Mouse (Mus musculus) heart, adult 2 months (tissue): ENCODE measurements at regions not wholly inside any gene's neighbourhood (a gene's known extent, or its start where the extent isn't known, plus 50 kb on each side); places are given as distances from the start of the nearest gene placed in this dataset.

ENCODE experiments used
- DNase-seq, 2 experiments: peaks; one replicate each; pipeline ENCODE4 v3.0.0; 2021
- H3K27ac ChIP-seq: fragments of 200-600 bp; 2 replicates; pipeline ENCODE4 v1.8.1; 2022
- H3K27me3 ChIP-seq: fragments of 200-500 bp; 2 replicates; pipeline ENCODE4 v1.6.1; 2012; ENCODE audit warnings: mild to moderate bottlenecking, low read length, inconsistent platforms, mixed read lengths; ENCODE audit not compliant: control insufficient read depth, insufficient read depth
- H3K36me3 ChIP-seq: fragments of 200-500 bp; 2 replicates; pipeline ENCODE4 v1.6.1; 2012; ENCODE audit warnings: low read length, inconsistent platforms; ENCODE audit not compliant: control insufficient read depth, insufficient read depth
- H3K4me1 ChIP-seq: fragments of 200-500 bp; 2 replicates; pipeline ENCODE4 v1.6.1; 2011; ENCODE audit warnings: low read length; ENCODE audit not compliant: control insufficient read depth, insufficient read depth
- H3K4me3 ChIP-seq: fragments of 200-600 bp; 2 replicates; pipeline ENCODE4 v1.8.1; 2022
- H3K79me2 ChIP-seq: fragments of 200-500 bp; replicated peaks from 2 replicates; pipeline ENCODE4 v1.6.1; 2012; ENCODE audit warnings: mild to moderate bottlenecking, inconsistent platforms, low read length, moderate library complexity, mixed read lengths; ENCODE audit not compliant: control insufficient read depth, insufficient read depth
- H3K9ac ChIP-seq: fragments of 200-500 bp; 2 replicates; pipeline ENCODE4 v1.6.1; 2012; ENCODE audit warnings: low read depth, mild to moderate bottlenecking, control low read depth, inconsistent platforms, low read length, mixed read lengths
- CTCF ChIP-seq: fragments of 200-600 bp; IDR thresholded peaks from 2 replicates; pipeline ENCODE4 v1.8.1; 2022; ENCODE audit warnings: antibody characterized with exemption, mild to moderate bottlenecking, moderate library complexity
- EP300 ChIP-seq: fragments of 200-500 bp; IDR thresholded peaks from 2 replicates; pipeline ENCODE4 v1.6.1; 2011; ENCODE audit warnings: low read depth, low read length, control low read depth; ENCODE audit not compliant: insufficient read depth
- POLR2A ChIP-seq: fragments of 200-500 bp; IDR thresholded peaks from 2 replicates; pipeline ENCODE4 v1.6.1; 2011; ENCODE audit warnings: mild to moderate bottlenecking, low read depth, low read length, control low read depth; ENCODE audit not compliant: insufficient read depth
- WGBS: fragments of 180-500 bp; shearing (Covaris S2); methylation state at CpG from one replicate; pipeline ENCODE4 v1.1.7; 2018; 5-methylcytosine and 5-hydroxymethylcytosine counted together
- intact Hi-C: fragments of 180-260 bp; cut with DNase I; formaldehyde crosslinking; loops from one replicate; pipeline ENCODE4 v1.15.1; 2025

DNA sequence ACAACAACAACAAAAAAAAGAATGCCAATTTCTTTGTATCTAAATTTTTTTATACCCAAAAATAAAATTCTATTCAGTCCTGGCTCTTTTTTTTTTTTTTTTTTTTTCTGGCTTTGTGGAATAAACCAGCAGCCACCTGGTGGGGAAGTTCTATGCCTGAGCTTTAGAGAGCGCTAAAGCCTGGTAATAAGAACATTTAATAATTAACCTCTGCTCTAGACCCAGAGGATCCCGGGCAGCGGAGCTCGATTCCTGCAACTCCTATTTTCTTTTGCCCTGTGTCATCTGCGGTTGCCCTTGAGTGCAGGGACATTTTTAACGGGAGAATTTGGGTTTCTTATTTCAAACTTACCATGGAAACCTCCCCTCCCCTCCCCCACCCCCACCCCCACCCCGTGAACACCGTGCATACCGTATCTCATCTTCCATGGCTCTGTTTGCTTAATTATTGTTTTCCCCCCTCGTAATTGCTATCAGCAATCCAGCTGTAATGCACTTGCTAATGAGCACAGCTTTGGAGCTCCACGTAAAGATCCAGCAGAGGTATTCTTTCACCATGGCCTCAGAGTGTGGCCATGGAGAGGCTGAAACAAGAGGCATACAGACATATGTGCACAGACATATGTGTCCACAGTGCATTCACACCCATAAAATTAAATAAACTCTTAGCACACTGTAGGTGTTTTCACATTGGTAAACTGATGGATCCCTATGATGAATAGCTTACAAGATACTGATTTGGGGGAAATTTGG, 62.8 kb upstream of the Gpr12 start:
- intact Hi-C loops, result no loop called here
- Histone ChIP-seq H3K79me2 (no peaks in the 10 kb centered on the region), H3K27ac (no peak overlapping the region), H3K9ac (no peak overlapping the region), H3K27me3 (no peaks in the 10 kb centered on the region), H3K4me3 (no peak overlapping the region), H3K4me1 (no peaks in the 10 kb centered on the region), H3K36me3 (no peaks in the 10 kb centered on the region)
- DNase-seq, result no peak
- WGBS, result 64% methylated on average over 11 of the region's 11 CpGs
- TF ChIP-seq POLR2A (no peak), EP300 (no peak), CTCF (no peak)

DNA sequence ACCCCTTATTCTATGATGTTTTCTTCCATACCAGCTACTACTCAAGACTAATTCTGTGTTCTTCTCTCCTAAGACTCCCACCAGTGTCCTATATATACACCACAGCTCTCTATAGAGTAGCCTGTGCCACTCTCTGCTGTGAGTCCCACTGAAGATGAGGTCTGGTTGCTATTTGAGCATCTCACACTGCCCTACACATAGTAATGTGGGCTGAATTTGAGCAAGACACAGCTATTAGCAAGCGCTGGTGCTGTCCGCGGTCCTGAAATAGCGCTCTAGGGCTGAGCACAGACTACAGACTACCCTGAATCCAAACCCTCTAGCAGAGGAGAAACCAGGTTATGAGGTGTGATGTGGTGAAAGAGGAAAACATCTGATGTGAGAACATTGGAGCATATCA, 59.5 kb upstream of the Gpr12 start:
- 5% methylated on average over 4 of the region's 4 CpGs for whole genome bisulfite sequencing
- no peak overlapping the region for H3K9ac ChIP-seq
- intact Hi-C loops, result no loop called here
- peak in 1 of 2 experiments; percentile 54 for DNase-seq
- no peaks in the 10 kb centered on the region for H3K36me3 ChIP-seq
- H3K79me2 ChIP-seq, result no peaks in the 10 kb centered on the region
- no peaks in the 10 kb centered on the region for H3K4me1 ChIP-seq
- H3K27me3 ChIP-seq, result no peaks in the 10 kb centered on the region
- H3K27ac ChIP-seq, result no peak overlapping the region
- TF ChIP-seq EP300 (no peak), CTCF (no peak), POLR2A (no peak)
- H3K4me3 ChIP-seq, result no peak overlapping the region

DNA sequence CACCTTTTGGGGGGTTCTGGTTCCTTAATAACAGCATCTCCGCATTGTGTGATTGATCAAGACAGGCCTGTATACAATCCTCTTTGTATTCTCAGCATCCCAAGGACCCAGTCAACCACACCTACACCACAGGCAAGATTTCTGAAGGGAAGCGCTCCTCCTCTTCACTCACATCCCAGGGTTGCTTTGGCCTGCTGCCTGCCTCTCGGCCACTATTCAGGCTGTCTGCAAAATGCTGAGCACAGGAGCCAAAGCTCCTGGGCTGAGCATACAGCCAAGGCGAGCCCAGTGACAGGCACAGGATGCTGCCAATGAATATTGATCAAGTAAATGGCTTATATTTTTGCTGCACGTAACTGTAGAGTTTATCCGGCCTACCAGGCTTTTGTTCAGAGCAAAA, 56.9 kb upstream of the Gpr12 start:
- no peak overlapping the region for H3K27ac ChIP-seq
- H3K9ac ChIP-seq, result no peak overlapping the region
- no peaks in the 10 kb centered on the region for H3K36me3 ChIP-seq
- no peaks in the 10 kb centered on the region for H3K4me1 ChIP-seq
- intact Hi-C loops, result no loop called here
- no peaks in the 10 kb centered on the region for H3K79me2 ChIP-seq
- no peak for DNase-seq
- H3K4me3 ChIP-seq, result no peak overlapping the region
- WGBS, result 74% methylated on average over 6 of the region's 6 CpGs
- no peak for TF ChIP-seq CTCF
- TF ChIP-seq EP300, result no peak
- TF ChIP-seq POLR2A, result no peak
- no peaks in the 10 kb centered on the region for H3K27me3 ChIP-seq

DNA sequence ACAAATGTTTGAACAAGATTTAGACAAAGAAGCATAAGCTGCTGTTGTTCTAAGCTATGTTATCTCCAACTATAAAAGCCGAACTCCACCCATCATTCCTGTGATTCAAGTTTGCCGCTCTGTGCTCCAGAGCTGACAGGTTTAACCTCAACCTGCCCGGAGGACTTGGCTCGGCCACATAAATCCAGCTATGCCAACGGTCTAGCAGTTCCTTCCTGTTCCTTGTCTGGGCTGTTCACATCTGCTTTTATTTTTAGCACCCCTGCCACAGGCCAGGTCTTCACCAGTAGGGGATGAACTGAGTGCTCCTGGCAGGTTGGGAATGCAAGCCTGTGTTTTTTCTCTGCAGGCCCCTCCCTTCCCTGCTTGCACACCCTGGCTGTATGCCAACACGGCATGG, 51.8 kb upstream of the Gpr12 start:
- Histone ChIP-seq H3K36me3 (no peaks in the 10 kb centered on the region), H3K79me2 (no peaks in the 10 kb centered on the region), H3K4me1 (no peaks in the 10 kb centered on the region; the same call in 1 of the 2 replicates), H3K4me3 (no peak overlapping the region), H3K9ac (no peak overlapping the region), H3K27me3 (no peaks in the 10 kb centered on the region), H3K27ac (no peak overlapping the region)
- no peak for DNase-seq
- TF ChIP-seq POLR2A (no peak), EP300 (no peak), CTCF (no peak)
- WGBS, result 32% methylated on average over 6 of the region's 6 CpGs
- intact Hi-C loops, result no loop called here
